Mouse (Mus musculus): ENCODE measurements at regions not wholly inside any gene's neighbourhood (a gene's known extent, or its start where the extent isn't known, plus 50 kb on each side); places are given as distances from the start of the nearest gene placed in this dataset.

DNA sequence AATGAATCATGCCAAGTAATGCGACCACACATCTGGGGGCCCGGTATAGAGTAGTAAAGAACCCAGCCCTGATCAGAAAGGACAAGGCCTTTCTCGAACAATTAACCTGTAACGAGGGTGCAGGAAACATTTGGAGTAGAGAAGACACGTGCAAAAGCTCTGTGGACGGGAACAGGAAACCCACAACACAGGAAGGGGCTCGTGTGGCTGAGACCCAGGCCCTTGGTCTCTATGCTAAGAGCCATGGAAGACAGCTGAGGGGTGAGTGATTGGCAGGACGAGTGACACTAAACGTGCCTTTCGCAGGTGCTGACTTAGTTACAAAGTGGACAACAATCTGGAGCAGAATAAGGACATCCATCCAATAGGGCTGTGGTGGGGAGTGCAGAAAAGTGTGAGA lies 106.3 kb downstream of the Sp3 start:
- no peak overlapping the region for H3K27ac ChIP-seq (ENCODE audit: insufficient read depth, low read length)
- no peak overlapping the region for H3K4me3 ChIP-seq (ENCODE audit: low read depth, low read length)
- no peaks in the 10 kb centered on the region for H3K27me3 ChIP-seq (ENCODE audit: control insufficient read depth, insufficient read depth, low read length, poor library complexity, severe bottlenecking)
- no peaks in the 10 kb centered on the region for H3K4me1 ChIP-seq (ENCODE audit: control insufficient read depth, insufficient read depth, low read length)
- no peaks in the 10 kb centered on the region for H3K36me3 ChIP-seq (ENCODE audit: control insufficient read depth, insufficient read depth, low read length, poor library complexity, severe bottlenecking)
- TF ChIP-seq EP300 (IDR thresholded peaks at IDR 0.05; ENCODE audit: insufficient read depth, low read depth, low read length): no peak
- TF ChIP-seq CTCF (IDR thresholded peaks at IDR 0.05; ENCODE audit: low read depth, low read length): no peak
- TF ChIP-seq POLR2A (IDR thresholded peaks at IDR 0.05; ENCODE audit: insufficient read depth, low read length): no peak
- H3K9me3 ChIP-seq (replicated peaks; ENCODE audit: control insufficient read depth, insufficient read depth, low read length, poor library complexity, severe bottlenecking): no peaks in the 10 kb centered on the region
- H3K9ac ChIP-seq (ENCODE audit: low read depth, poor library complexity, severe bottlenecking): no peak overlapping the region

DNA sequence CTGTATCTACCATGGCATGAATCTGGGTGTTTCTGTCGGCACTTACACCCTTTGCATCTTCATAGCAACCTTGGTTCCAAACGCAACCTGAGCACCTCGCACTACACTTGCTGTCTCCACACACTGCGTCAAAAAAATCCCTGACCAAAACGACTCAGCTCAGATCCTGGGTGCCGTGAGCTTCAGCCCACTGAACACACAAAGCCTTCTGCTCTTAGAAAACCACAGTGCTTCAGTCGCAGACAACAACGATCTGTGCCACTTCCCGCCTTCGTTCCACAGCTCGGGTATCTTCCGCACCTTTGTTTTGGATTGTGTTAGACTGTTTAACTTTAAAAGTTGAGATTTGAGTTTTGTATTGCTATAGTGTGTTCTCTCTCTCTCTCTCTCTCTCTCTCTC lies 105.7 kb downstream of the Sp3 start:
- Histone ChIP-seq H3K9ac (ENCODE audit: low read depth, poor library complexity, severe bottlenecking) (no peak overlapping the region), H3K9me3 (replicated peaks; ENCODE audit: control insufficient read depth, insufficient read depth, low read length, poor library complexity, severe bottlenecking) (no peaks in the 10 kb centered on the region)
- TF ChIP-seq CTCF (IDR thresholded peaks at IDR 0.05; ENCODE audit: low read depth, low read length) (no peak), EP300 (IDR thresholded peaks at IDR 0.05; ENCODE audit: insufficient read depth, low read depth, low read length) (no peak), POLR2A (IDR thresholded peaks at IDR 0.05; ENCODE audit: insufficient read depth, low read length) (no peak)

DNA sequence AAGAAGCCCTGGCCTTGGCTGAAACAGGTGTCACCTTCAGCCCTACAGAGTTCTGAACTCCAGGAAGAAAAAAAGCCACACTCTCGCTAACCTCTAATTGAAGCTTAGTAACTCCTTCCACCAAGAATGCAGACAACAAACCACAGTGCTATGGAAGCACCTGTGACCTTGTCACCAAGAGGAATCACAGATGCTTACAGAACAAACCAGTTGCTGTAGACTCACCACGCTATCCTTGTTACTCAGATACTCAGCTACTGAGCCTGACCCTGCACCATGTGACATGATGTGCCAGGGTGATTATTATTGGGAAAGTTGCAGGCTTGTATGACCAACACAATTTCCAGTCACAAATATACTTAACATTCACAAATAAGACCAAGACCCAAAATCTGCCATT lies 104.6 kb downstream of the Sp3 start:
- Histone ChIP-seq H3K27me3 (ENCODE audit: control insufficient read depth, insufficient read depth, low read length, poor library complexity, severe bottlenecking) (no peaks in the 10 kb centered on the region), H3K9me3 (replicated peaks; ENCODE audit: control insufficient read depth, insufficient read depth, low read length, poor library complexity, severe bottlenecking) (no peaks in the 10 kb centered on the region)

More for the DNA sequence above, 105.7 kb downstream of the Sp3 start:
- no peaks in the 10 kb centered on the region for H3K27me3 ChIP-seq (ENCODE audit: control insufficient read depth, insufficient read depth, low read length, poor library complexity, severe bottlenecking)
- H3K27ac ChIP-seq (ENCODE audit: insufficient read depth, low read length): no peak overlapping the region
- no peak overlapping the region for H3K4me3 ChIP-seq (ENCODE audit: low read depth, low read length)
- no peaks in the 10 kb centered on the region for H3K36me3 ChIP-seq (ENCODE audit: control insufficient read depth, insufficient read depth, low read length, poor library complexity, severe bottlenecking)
- H3K4me1 ChIP-seq (ENCODE audit: control insufficient read depth, insufficient read depth, low read length): no peaks in the 10 kb centered on the region

DNA sequence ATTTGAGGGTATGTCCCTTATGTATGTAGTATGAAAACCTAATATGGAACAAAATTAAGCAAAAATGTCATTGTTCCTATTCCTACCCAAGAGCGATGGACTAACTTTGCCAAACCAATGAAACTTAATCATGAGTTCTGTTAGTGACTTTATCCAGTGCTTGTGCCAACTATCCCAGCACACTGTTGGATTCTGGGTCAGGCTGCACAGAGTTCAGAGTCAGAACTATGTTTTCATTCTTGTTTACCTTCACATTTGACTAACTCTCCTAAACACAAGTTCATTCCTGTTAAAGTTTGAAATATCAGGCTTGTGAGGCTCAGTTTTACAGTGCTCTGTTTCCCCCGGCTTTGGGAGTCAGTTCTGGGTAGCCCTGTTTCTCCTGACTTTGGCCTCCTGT lies 100.2 kb downstream of the Sp3 start:
- TF ChIP-seq EP300 (IDR thresholded peaks at IDR 0.05; ENCODE audit: insufficient read depth, low read depth, low read length) (no peak), POLR2A (IDR thresholded peaks at IDR 0.05; ENCODE audit: insufficient read depth, low read length) (no peak), CTCF (IDR thresholded peaks at IDR 0.05; ENCODE audit: low read depth, low read length) (no peak)

More for the DNA sequence above, 104.6 kb downstream of the Sp3 start:
- Histone ChIP-seq H3K4me1 (ENCODE audit: control insufficient read depth, insufficient read depth, low read length) (no peaks in the 10 kb centered on the region), H3K4me3 (ENCODE audit: low read depth, low read length) (no peak overlapping the region), H3K27ac (ENCODE audit: insufficient read depth, low read length) (no peak overlapping the region), H3K36me3 (ENCODE audit: control insufficient read depth, insufficient read depth, low read length, poor library complexity, severe bottlenecking) (no peaks in the 10 kb centered on the region), H3K9ac (ENCODE audit: low read depth, poor library complexity, severe bottlenecking) (no peak overlapping the region)
- TF ChIP-seq EP300 (IDR thresholded peaks at IDR 0.05; ENCODE audit: insufficient read depth, low read depth, low read length) (no peak), POLR2A (IDR thresholded peaks at IDR 0.05; ENCODE audit: insufficient read depth, low read length) (no peak), CTCF (IDR thresholded peaks at IDR 0.05; ENCODE audit: low read depth, low read length) (no peak)

DNA sequence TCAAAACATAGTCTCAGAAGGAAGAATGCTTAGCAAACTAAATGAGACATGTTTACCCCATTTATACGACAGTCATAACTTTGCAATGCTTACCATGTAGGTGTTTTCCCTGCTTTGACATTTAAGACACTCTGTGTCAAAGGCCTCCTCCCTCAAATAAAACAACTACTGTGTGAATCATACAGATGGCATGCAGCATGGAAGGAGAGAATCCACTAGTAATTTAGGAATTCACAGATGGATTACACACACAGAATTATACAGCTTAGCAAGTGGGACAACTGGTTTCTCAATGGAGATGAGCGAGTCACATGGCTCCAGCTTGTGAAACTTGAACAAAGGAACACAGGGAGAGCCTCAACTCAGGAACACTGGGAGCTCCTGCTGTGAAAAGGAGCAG lies 98.7 kb downstream of the Sp3 start:
- Histone ChIP-seq H3K36me3 (ENCODE audit: control insufficient read depth, insufficient read depth, low read length, poor library complexity, severe bottlenecking) (no peaks in the 10 kb centered on the region), H3K9ac (ENCODE audit: low read depth, poor library complexity, severe bottlenecking) (no peak overlapping the region), H3K9me3 (replicated peaks; ENCODE audit: control insufficient read depth, insufficient read depth, low read length, poor library complexity, severe bottlenecking) (no peaks in the 10 kb centered on the region), H3K27ac (ENCODE audit: insufficient read depth, low read length) (no peak overlapping the region), H3K4me1 (ENCODE audit: control insufficient read depth, insufficient read depth, low read length) (no peaks in the 10 kb centered on the region), H3K4me3 (ENCODE audit: low read depth, low read length) (no peak overlapping the region), H3K27me3 (ENCODE audit: control insufficient read depth, insufficient read depth, low read length, poor library complexity, severe bottlenecking) (no peaks in the 10 kb centered on the region)
- TF ChIP-seq CTCF (IDR thresholded peaks at IDR 0.05; ENCODE audit: low read depth, low read length) (no peak), POLR2A (IDR thresholded peaks at IDR 0.05; ENCODE audit: insufficient read depth, low read length) (no peak), EP300 (IDR thresholded peaks at IDR 0.05; ENCODE audit: insufficient read depth, low read depth, low read length) (no peak)

More for the DNA sequence above, 100.2 kb downstream of the Sp3 start:
- no peak overlapping the region for H3K27ac ChIP-seq (ENCODE audit: insufficient read depth, low read length)
- H3K4me3 ChIP-seq (ENCODE audit: low read depth, low read length): no peak overlapping the region
- H3K9ac ChIP-seq (ENCODE audit: low read depth, poor library complexity, severe bottlenecking): no peak overlapping the region
- no peaks in the 10 kb centered on the region for H3K4me1 ChIP-seq (ENCODE audit: control insufficient read depth, insufficient read depth, low read length)
- no peaks in the 10 kb centered on the region for H3K36me3 ChIP-seq (ENCODE audit: control insufficient read depth, insufficient read depth, low read length, poor library complexity, severe bottlenecking)
- H3K9me3 ChIP-seq (replicated peaks; ENCODE audit: control insufficient read depth, insufficient read depth, low read length, poor library complexity, severe bottlenecking): no peaks in the 10 kb centered on the region
- H3K27me3 ChIP-seq (ENCODE audit: control insufficient read depth, insufficient read depth, low read length, poor library complexity, severe bottlenecking): no peaks in the 10 kb centered on the region

DNA sequence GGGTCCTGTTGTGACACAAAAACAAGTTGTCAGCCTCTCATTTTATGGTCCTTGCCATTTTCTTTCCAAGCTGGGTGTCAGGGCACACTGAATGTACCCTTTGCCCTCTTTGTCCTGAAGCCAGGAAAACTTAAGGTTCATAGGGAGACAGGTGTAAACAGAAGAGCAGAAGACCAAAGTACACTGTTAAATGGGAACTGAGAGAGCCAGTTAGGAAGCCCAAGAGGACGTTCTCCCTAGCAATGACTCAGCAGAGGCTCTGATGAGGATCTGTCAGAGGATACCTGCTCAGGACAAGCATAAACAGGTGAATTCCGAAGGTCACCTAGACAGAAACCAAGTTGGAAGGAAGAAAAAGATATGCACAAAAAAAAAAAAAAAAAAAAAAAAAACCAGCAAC lies 94.0 kb downstream of the Sp3 start:
- Histone ChIP-seq H3K36me3 (ENCODE audit: control insufficient read depth, insufficient read depth, low read length, poor library complexity, severe bottlenecking) (no peaks in the 10 kb centered on the region), H3K27me3 (ENCODE audit: control insufficient read depth, insufficient read depth, low read length, poor library complexity, severe bottlenecking) (no peaks in the 10 kb centered on the region), H3K4me3 (ENCODE audit: low read depth, low read length) (no peak overlapping the region), H3K9ac (ENCODE audit: low read depth, poor library complexity, severe bottlenecking) (no peak overlapping the region), H3K4me1 (ENCODE audit: control insufficient read depth, insufficient read depth, low read length) (no peaks in the 10 kb centered on the region), H3K27ac (ENCODE audit: insufficient read depth, low read length) (no peak overlapping the region), H3K9me3 (replicated peaks; ENCODE audit: control insufficient read depth, insufficient read depth, low read length, poor library complexity, severe bottlenecking) (no peaks in the 10 kb centered on the region)
- TF ChIP-seq POLR2A (IDR thresholded peaks at IDR 0.05; ENCODE audit: insufficient read depth, low read length): no peak
- TF ChIP-seq CTCF (IDR thresholded peaks at IDR 0.05; ENCODE audit: low read depth, low read length): no peak
- no peak for TF ChIP-seq EP300 (IDR thresholded peaks at IDR 0.05; ENCODE audit: insufficient read depth, low read depth, low read length)
